Mouse (Mus musculus) MEL (cell line): ENCODE data around the gene Megf8. TPM values are rescaled to one million over a fixed set of nuclear protein-coding genes. Genes with fewer than 3 reads are reported as not detected.

Source experiments
- DNase-seq: peaks from one replicate; pipeline ENCODE4 v3.0.0; 2011; ENCODE audit warnings: low read depth, low spot score
- H3K27ac ChIP-seq: 2 replicates; pipeline ENCODE4 v1.5.1; 2012; ENCODE audit warnings: low read depth, mild to moderate bottlenecking, control low read depth, low read length, moderate library complexity; ENCODE audit not compliant: control insufficient read depth
- H3K27me3 ChIP-seq, 2 experiments: fragments of 150-350 bp in 1 of 2; sonication (generic) in 1 of 2; 2 replicates each; pipeline ENCODE4 v1.6.1; 2012; ENCODE audit warnings: low read length in 2 of 2, mild to moderate bottlenecking in 2 of 2, improper control_type of control experiment in 1 of 2, moderate library complexity in 1 of 2; ENCODE audit not compliant: insufficient read depth in 2 of 2, control insufficient read depth in 1 of 2
- H3K36me3 ChIP-seq, 2 experiments: 2 replicates each; pipeline ENCODE4 v1.6.1; 2012 to 2014; ENCODE audit warnings: low read length in 2 of 2, improper control_type of control experiment in 1 of 2, inconsistent platforms in 1 of 2, mild to moderate bottlenecking in 1 of 2; ENCODE audit not compliant: insufficient read depth in 2 of 2, control insufficient read depth in 1 of 2
- H3K4me1 ChIP-seq, 2 experiments: fragments of 150-350 bp in 1 of 2; sonication (generic) in 1 of 2; 2 replicates each; pipeline ENCODE4 v1.6.1; 2012; ENCODE audit warnings: low read length in 2 of 2, improper control_type of control experiment in 1 of 2, mild to moderate bottlenecking in 1 of 2; ENCODE audit not compliant: insufficient read depth in 2 of 2, control insufficient read depth in 1 of 2
- H3K4me3 ChIP-seq, 2 experiments: fragments of 150-350 bp in 1 of 2; sonication (generic) in 1 of 2; 2 replicates each; pipeline ENCODE4 v1.5.1; 2012; ENCODE audit warnings: low read depth in 2 of 2, low read length in 2 of 2, mild to moderate bottlenecking in 2 of 2, moderate library complexity in 2 of 2, control low read depth in 1 of 2, improper control_type of control experiment in 1 of 2; ENCODE audit not compliant: control insufficient read depth in 1 of 2, insufficient read depth in 1 of 2
- H3K79me2 ChIP-seq: 2 replicates; pipeline ENCODE4 v1.6.1; 2012; ENCODE audit warnings: mild to moderate bottlenecking, low read length, moderate library complexity; ENCODE audit not compliant: control insufficient read depth, poor library complexity, insufficient read depth
- H3K9ac ChIP-seq: 2 replicates; pipeline ENCODE4 v1.6.1; 2012; ENCODE audit warnings: low read depth, mild to moderate bottlenecking, control low read depth, low read length, moderate library complexity; ENCODE audit not compliant: control insufficient read depth, poor library complexity, severe bottlenecking
- H3K9me3 ChIP-seq: fragments of 150-350 bp; sonication (generic); replicated peaks from 2 replicates; pipeline ENCODE4 v1.6.1; 2012; ENCODE audit warnings: mild to moderate bottlenecking, low read length, improper control_type of control experiment, moderate library complexity; ENCODE audit not compliant: insufficient read depth
- BHLHE40 ChIP-seq: IDR thresholded peaks from 2 replicates; pipeline ENCODE4 v1.6.1; 2012; ENCODE audit warnings: low read depth, mild to moderate bottlenecking, inconsistent platforms, low read length, improper control_type of control experiment, borderline replicate concordance
- CHD2 ChIP-seq: IDR thresholded peaks from 2 replicates; pipeline ENCODE4 v1.6.1; 2011; ENCODE audit warnings: low read length, improper control_type of control experiment
- CTCF ChIP-seq, 3 experiments: IDR thresholded peaks in 2 of 3; conservative IDR thresholded peaks in 1 of 3; 2 replicates each; pipeline ENCODE4 v1.5.1; 2011 to 2012; ENCODE audit warnings: low read length in 3 of 3, low read depth in 2 of 3, mild to moderate bottlenecking in 2 of 3, improper control_type of control experiment in 1 of 3, inconsistent platforms in 1 of 3, mixed read lengths in 1 of 3, moderate library complexity in 1 of 3; ENCODE audit not compliant: control insufficient read depth in 1 of 3, insufficient read depth in 1 of 3, poor library complexity in 1 of 3, severe bottlenecking in 1 of 3
- EP300 ChIP-seq, 2 experiments: IDR thresholded peaks; 2 replicates each; pipeline ENCODE4 v1.6.1; 2011; ENCODE audit warnings: improper control_type of control experiment in 2 of 2, low read length in 2 of 2, low read depth in 1 of 2, mild to moderate bottlenecking in 1 of 2
- ETS1 ChIP-seq: IDR thresholded peaks from 2 replicates; pipeline ENCODE4 v1.6.1; 2012; ENCODE audit warnings: low read depth, mild to moderate bottlenecking, inconsistent platforms, low read length, improper control_type of control experiment, moderate library complexity
- GABPA ChIP-seq: IDR thresholded peaks from 2 replicates; pipeline ENCODE4 v1.6.1; 2012; ENCODE audit warnings: low read depth, mild to moderate bottlenecking, inconsistent platforms, low read length, improper control_type of control experiment, moderate library complexity
- KAT2A ChIP-seq: conservative IDR thresholded peaks from 2 replicates; pipeline ENCODE4 v1.6.1; 2012; ENCODE audit warnings: low read depth, low read length, improper control_type of control experiment, inconsistent platforms
- MAZ ChIP-seq: IDR thresholded peaks from 2 replicates; pipeline ENCODE4 v1.6.1; 2012; ENCODE audit warnings: low read depth, mild to moderate bottlenecking, inconsistent platforms, low read length, improper control_type of control experiment
- MYC ChIP-seq: IDR thresholded peaks from 2 replicates; pipeline ENCODE4 v1.6.1; 2011; ENCODE audit warnings: low read depth, mild to moderate bottlenecking, low read length, improper control_type of control experiment, moderate library complexity
- NRF1 ChIP-seq: IDR thresholded peaks from 2 replicates; pipeline ENCODE4 v1.6.1; 2014; ENCODE audit warnings: low read depth, mild to moderate bottlenecking, inconsistent platforms, low read length, improper control_type of control experiment, moderate library complexity; ENCODE audit not compliant: poor library complexity, insufficient read depth, severe bottlenecking
- POLR2A ChIP-seq, 2 experiments: IDR thresholded peaks; 2 replicates each; pipeline ENCODE4 v1.6.1; 2011 to 2012; ENCODE audit warnings: low read length in 2 of 2, mild to moderate bottlenecking in 2 of 2, control low read depth in 1 of 2, improper control_type of control experiment in 1 of 2, low read depth in 1 of 2, moderate library complexity in 1 of 2; ENCODE audit not compliant: control insufficient read depth in 1 of 2, insufficient read depth in 1 of 2, poor library complexity in 1 of 2
- POLR2AphosphoS2 ChIP-seq: IDR thresholded peaks from 2 replicates; pipeline ENCODE4 v1.6.1; 2011; ENCODE audit warnings: low read length, improper control_type of control experiment
- RAD21 ChIP-seq: IDR thresholded peaks from 2 replicates; pipeline ENCODE4 v1.6.1; 2011; ENCODE audit warnings: mild to moderate bottlenecking, low read depth, low read length, improper control_type of control experiment
- RCOR1 ChIP-seq: IDR thresholded peaks from 2 replicates; pipeline ENCODE4 v1.6.1; 2012; ENCODE audit warnings: low read depth, mild to moderate bottlenecking, inconsistent platforms, low read length, improper control_type of control experiment
- SIN3A ChIP-seq: IDR thresholded peaks from 2 replicates; pipeline ENCODE4 v1.6.1; 2012; ENCODE audit warnings: low read length, improper control_type of control experiment, inconsistent platforms
- SMC3 ChIP-seq: IDR thresholded peaks from 2 replicates; pipeline ENCODE4 v1.6.1; 2011; ENCODE audit warnings: low read depth, low read length, improper control_type of control experiment
- TAL1 ChIP-seq: IDR thresholded peaks from 2 replicates; pipeline ENCODE4 v1.6.1; 2012; ENCODE audit warnings: mild to moderate bottlenecking, inconsistent platforms, low read length, moderate library complexity, mixed read lengths
- TBP ChIP-seq: IDR thresholded peaks from 2 replicates; pipeline ENCODE4 v1.8.0; 2011; ENCODE audit warnings: low read depth, low read length, improper control_type of control experiment
- UBTF ChIP-seq: IDR thresholded peaks from 2 replicates; pipeline ENCODE4 v1.6.1; 2012; ENCODE audit warnings: low read depth, mild to moderate bottlenecking, inconsistent platforms, low read length, improper control_type of control experiment, moderate library complexity, borderline replicate concordance; ENCODE audit not compliant: insufficient read depth
- USF1 ChIP-seq: IDR thresholded peaks from 2 replicates; pipeline ENCODE4 v1.6.1; 2014; ENCODE audit warnings: low read depth, mild to moderate bottlenecking, inconsistent platforms, low read length, improper control_type of control experiment, moderate library complexity
- ZC3H11A ChIP-seq: IDR thresholded peaks from 2 replicates; pipeline ENCODE4 v1.6.1; 2012; ENCODE audit warnings: low read depth, mild to moderate bottlenecking, inconsistent platforms, low read length, improper control_type of control experiment
- ZMIZ1 ChIP-seq: IDR thresholded peaks from 2 replicates; pipeline ENCODE4 v1.6.1; 2012; ENCODE audit warnings: low read depth, mild to moderate bottlenecking, inconsistent platforms, low read length, improper control_type of control experiment, moderate library complexity
- ZNF384 ChIP-seq: IDR thresholded peaks from 2 replicates; pipeline ENCODE4 v1.6.1; 2012; ENCODE audit warnings: low read depth, mild to moderate bottlenecking, inconsistent platforms, low read length, improper control_type of control experiment
- polyA plus RNA-seq, 2 experiments: library from polyadenylated mRNA; stranded (reverse) in 1 of 2; unstranded in 1 of 2; fragments of >175 nt in 1 of 2; fragments of >200 nt in 1 of 2; gene quantifications; 2 replicates each; pipeline versions ENCODE4 v1.2.1 to v1.2.4; 2012; ENCODE audit warnings: low replicate concordance in 2 of 2, low read depth in 1 of 2; ENCODE audit not compliant: insufficient read length in 2 of 2, insufficient read depth in 1 of 2, missing spikeins in 1 of 2
- total RNA-seq: library from RNA; depleted of rRNA; stranded (reverse); fragments of 300-350 nt; gene quantifications from 2 replicates; pipeline ENCODE4 v1.2.3, GENCODE M21; 2012

The Megf8 gene
- total and polyA plus RNA-seq, 3 experiments = 12.7 to 22.0 TPM; not detected in 1

- no peaks in the 10 kb centered on the region for H3K9me3 ChIP-seq
- TF ChIP-seq ETS1 = no peak
- no peak for TF ChIP-seq TAL1
- TF ChIP-seq CTCF (IDR thresholded peaks at IDR 0.05 in 2 of 3, conservative IDR thresholded peaks at IDR 0.05 in 1 of 3; ENCODE audit: control insufficient read depth in 1 of 3, insufficient read depth in 1 of 3, low read depth in 2 of 3, low read length in 3 of 3, poor library complexity in 1 of 3, severe bottlenecking in 1 of 3) = no peak
- TF ChIP-seq SMC3 = no peak
- TF ChIP-seq NRF1 = no peak
- no peak for TF ChIP-seq POLR2A (IDR thresholded peaks at IDR 0.05; ENCODE audit: control insufficient read depth in 1 of 2, insufficient read depth in 1 of 2, low read depth in 1 of 2, low read length in 2 of 2, poor library complexity in 1 of 2)
- TF ChIP-seq MAZ = no peak
- no peak for TF ChIP-seq KAT2A
- no peak for TF ChIP-seq RCOR1
- TF ChIP-seq ZC3H11A = no peak
- TF ChIP-seq SIN3A = no peak
- TF ChIP-seq ZMIZ1 = no peak
- no peak for TF ChIP-seq GABPA
- TF ChIP-seq POLR2AphosphoS2 = no peak
- TF ChIP-seq ZNF384 = no peak
- no peak overlapping the region for H3K4me3 ChIP-seq
- no peak for DNase-seq
- H3K27me3 ChIP-seq = peaks cover 2 to 3% of the 10 kb centered on the region in 2 experiments
- no peak overlapping the region for H3K9ac ChIP-seq
- peaks cover 0 to 4% of the 10 kb centered on the region in 2 experiments; a peak in 2 of 4 replicates for H3K4me1 ChIP-seq
- H3K27ac ChIP-seq = no peak overlapping the region
- H3K36me3 ChIP-seq = no peaks in the 10 kb centered on the region; a peak in 1 of 4 replicates
- H3K79me2 ChIP-seq = no peaks in the 10 kb centered on the region
Observed at GRCm38 (mm10) chr7:25311193-25311592, 5.8 kb upstream of the Megf8 start.

- Histone ChIP-seq H3K9ac (no peak overlapping the region), H3K79me2 (peaks cover 7% of the 10 kb centered on the region; the same call in 1 of the 2 replicates), H3K4me1 (peaks cover 0 to 10% of the 10 kb centered on the region in 2 experiments; a peak in 2 of 4 replicates), H3K27ac (no peak overlapping the region), H3K36me3 (peaks cover 0 to 3% of the 10 kb centered on the region in 2 experiments; a peak in 2 of 4 replicates), H3K4me3 (no peak overlapping the region), H3K9me3 (no peaks in the 10 kb centered on the region), H3K27me3 (peaks cover 2% of the 10 kb centered on the region in 2 experiments; a peak in 3 of 4 replicates)
- DNase-seq = no peak
- TF ChIP-seq ZC3H11A (no peak), USF1 (no peak), ZNF384 (no peak), EP300 (IDR thresholded peaks at IDR 0.05; ENCODE audit: low read depth in 1 of 2, low read length in 2 of 2) (no peak), UBTF (no peak), BHLHE40 (no peak), GABPA (no peak), POLR2A (IDR thresholded peaks at IDR 0.05; ENCODE audit: control insufficient read depth in 1 of 2, insufficient read depth in 1 of 2, low read depth in 1 of 2, low read length in 2 of 2, poor library complexity in 1 of 2) (no peak), ETS1 (no peak), SMC3 (no peak), TAL1 (no peak), CHD2 (no peak), RAD21 (no peak), MYC (no peak), TBP (no peak)
Observed at GRCm38 (mm10) chr7:25313325-25313724, 3.6 kb upstream of the Megf8 start.
